Mouse (Mus musculus): ENCODE measurements around the gene 2310030G06Rik. TPM values are rescaled to one million over a fixed set of nuclear protein-coding genes. Genes with fewer than 3 reads are reported as not detected.

The 2310030G06Rik gene
- 2.2 and 3.5 TPM in 2 replicates for polyA plus RNA-seq (2016; fragmentation: Nextera tagmentation; extraction: Ambion mirVana)

DNA sequence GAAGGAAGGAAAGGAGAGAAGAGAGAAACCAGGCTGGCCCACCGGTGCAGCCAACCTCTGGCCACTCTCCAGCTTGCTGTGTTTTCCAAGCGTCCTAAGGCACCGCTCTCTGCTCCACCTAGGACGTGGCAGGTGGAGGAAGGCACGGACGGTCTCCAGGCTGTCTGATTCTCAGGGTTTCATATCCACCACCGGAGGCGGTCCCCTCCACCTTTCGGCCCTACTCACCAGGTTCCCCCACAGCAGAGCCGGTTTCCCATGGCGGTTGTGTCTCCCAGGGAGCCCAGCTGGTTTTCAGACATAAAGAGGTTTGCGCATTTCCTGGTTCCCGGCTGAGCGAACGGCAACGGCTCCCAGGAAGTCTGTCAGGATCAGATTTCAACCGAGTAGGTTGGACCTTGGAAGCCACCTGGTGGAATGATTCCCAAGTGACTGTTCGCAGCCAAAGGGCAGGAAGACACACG is at the start of gene 2310030G06Rik:
TSS of gene 2310030G06Rik (minus strand) at position 323 of the 464 bp plus-strand sequence.
- Histone ChIP-seq H3K4me2 (peak within 1 kb of the TSS; percentile 69), H3K27me3 (peaks cover 3% of the 10 kb centered on the region; the same call in 1 of the 2 replicates), H3K4me1 (replicated peaks) (peaks cover 10% of the 10 kb centered on the region), H3K36me3 (no peaks in the 10 kb centered on the region), H3K9me3 (no peaks in the 10 kb centered on the region), H3K4me3 (replicated peaks) (peak within 1 kb of the TSS; percentile 40), H3K9ac (replicated peaks) (peak within 1 kb of the TSS; percentile 53), H3K27ac (0 out of 2 replicates have a peak within 1 kb of the TSS, but pooled peaks have one; percentile 7)
- under 1% methylated on average over 19 of the region's 19 CpGs for WGBS
- no peak for ATAC-seq (ENCODE audit: insufficient number of reproducible peaks, insufficient read depth, low FRiP score, low TSS enrichment, low read depth)

DNA sequence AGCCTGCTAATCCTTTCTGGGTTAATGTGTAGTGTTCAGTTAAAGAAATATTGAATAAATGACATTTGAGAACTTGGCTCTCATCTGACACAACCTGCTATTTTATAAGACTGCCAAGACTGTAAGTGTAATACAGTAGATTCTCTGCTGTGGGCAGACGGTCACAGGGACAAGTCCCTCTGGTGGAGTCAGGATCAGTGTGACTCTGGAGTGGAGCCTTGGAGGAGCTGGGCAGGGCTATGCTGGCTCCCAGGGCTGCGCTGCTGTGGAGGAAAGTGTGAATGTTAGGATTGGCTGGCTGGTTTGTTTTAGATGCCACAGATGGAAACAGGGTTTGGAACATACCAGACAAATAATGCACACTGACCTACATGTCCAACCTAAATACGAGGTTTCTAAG is 48.9 kb upstream of the 2310030G06Rik start:
- H3K4me1 ChIP-seq (replicated peaks), result no peaks in the 10 kb centered on the region
- H3K27me3 ChIP-seq, result no peaks in the 10 kb centered on the region
- ATAC-seq (ENCODE audit: insufficient number of reproducible peaks, insufficient read depth, low FRiP score, low TSS enrichment, low read depth), result no peak
- no peak overlapping the region for H3K9ac ChIP-seq (replicated peaks)
- H3K4me3 ChIP-seq (replicated peaks), result no peak overlapping the region
- no peak overlapping the region for H3K4me2 ChIP-seq
- no peak overlapping the region for H3K27ac ChIP-seq
- no peaks in the 10 kb centered on the region for H3K9me3 ChIP-seq
- peaks cover 74% of the 10 kb centered on the region for H3K36me3 ChIP-seq
- WGBS, result 93% methylated on average over 3 of the region's 3 CpGs

- no peak for ATAC-seq (ENCODE audit: insufficient number of reproducible peaks, insufficient read depth, low FRiP score, low TSS enrichment, low read depth)
- 71% methylated on average over 2 of the region's 2 CpGs for WGBS
These were observed 35.8 kb upstream of the 2310030G06Rik start for GRCm38 (mm10) chr9:50782155-50782554.

DNA sequence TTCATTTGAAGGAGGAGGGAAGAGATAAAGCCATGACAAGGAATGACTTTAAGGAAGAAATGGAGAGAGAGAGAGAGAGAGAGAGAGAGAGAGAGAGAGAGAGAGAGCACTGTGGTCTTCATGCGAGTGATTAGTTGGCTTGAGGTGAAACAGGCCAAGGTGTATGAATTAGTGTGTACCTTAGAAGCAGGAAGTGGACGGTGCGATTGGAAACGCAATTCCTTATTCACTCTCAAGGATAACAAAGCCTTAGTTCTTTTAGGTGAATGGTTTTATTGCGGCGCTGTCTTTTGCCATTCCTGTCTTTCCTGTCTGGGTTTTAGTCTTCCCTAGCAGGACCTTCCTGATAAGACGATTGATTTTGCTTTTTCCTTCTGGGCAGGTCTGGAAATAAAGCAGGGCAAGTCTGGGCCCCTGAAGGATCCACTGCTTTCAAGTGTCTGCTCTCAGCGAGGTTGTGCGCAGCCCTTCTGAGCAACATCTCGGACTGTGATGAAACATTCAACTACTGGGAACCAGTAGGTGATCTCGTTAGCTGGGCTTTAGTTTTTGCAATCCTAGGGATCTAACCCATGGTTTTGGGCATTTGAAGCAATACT is 29.9 kb upstream of the 2310030G06Rik start:
- Histone ChIP-seq H3K9me3 (no peaks in the 10 kb centered on the region), H3K4me3 (replicated peaks) (peak overlapping the region; percentile 93), H3K27ac (no peak overlapping the region; the same call in 1 of the 2 replicates), H3K9ac (replicated peaks) (peak overlapping the region; percentile 90), H3K36me3 (peaks cover 30% of the 10 kb centered on the region), H3K4me2 (peak overlapping the region; percentile 69), H3K4me1 (replicated peaks) (peaks cover 11% of the 10 kb centered on the region), H3K27me3 (no peaks in the 10 kb centered on the region)
- no peak for ATAC-seq (ENCODE audit: insufficient number of reproducible peaks, insufficient read depth, low FRiP score, low TSS enrichment, low read depth)
- 52% methylated on average over 11 of the region's 11 CpGs for WGBS

More at GRCm38 (mm10) chr9:50782155-50782554, 35.8 kb upstream of the 2310030G06Rik start:
- H3K4me3 ChIP-seq (replicated peaks), result no peak overlapping the region
- H3K4me1 ChIP-seq (replicated peaks), result no peaks in the 10 kb centered on the region
- no peak overlapping the region for H3K9ac ChIP-seq (replicated peaks)
- peaks cover 85% of the 10 kb centered on the region for H3K36me3 ChIP-seq
- 0 out of 2 replicates have a peak, but pooled peaks cover 5% of the 10 kb centered on the region for H3K9me3 ChIP-seq
- no peak overlapping the region for H3K4me2 ChIP-seq
- no peaks in the 10 kb centered on the region for H3K27me3 ChIP-seq
- H3K27ac ChIP-seq, result no peak overlapping the region

DNA sequence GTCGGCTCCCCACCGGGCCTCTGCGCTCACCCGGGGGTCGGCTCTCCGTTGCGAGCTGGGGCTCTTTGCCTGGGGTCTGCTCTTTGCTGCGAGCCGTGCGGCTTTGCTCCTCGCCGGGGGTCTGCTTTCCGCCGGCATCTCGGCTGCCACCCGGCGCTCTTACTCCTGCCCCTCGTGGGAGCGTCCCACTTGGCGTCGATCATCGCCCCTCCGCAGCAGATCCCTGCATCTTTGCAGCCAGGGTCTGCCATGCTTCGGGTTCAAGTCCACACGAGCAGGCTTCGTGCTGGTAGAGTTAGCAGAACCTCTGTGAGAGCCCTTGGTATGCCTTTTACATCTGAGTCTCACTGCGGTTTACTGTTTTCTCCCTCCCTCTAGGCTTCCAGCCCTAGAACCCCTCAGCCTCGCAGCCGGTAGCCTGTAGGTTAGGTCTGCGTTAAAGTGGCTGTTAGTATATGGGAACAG is 29.4 kb upstream of the 2310030G06Rik start:
- no peaks in the 10 kb centered on the region for H3K9me3 ChIP-seq
- H3K4me3 ChIP-seq (replicated peaks), result peak overlapping the region; percentile 93
- peak overlapping the region; percentile 90 for H3K9ac ChIP-seq (replicated peaks)
- ATAC-seq (ENCODE audit: insufficient number of reproducible peaks, insufficient read depth, low FRiP score, low TSS enrichment, low read depth), result peak; percentile 66
- peak overlapping the region; percentile 69 for H3K4me2 ChIP-seq
- no peaks in the 10 kb centered on the region for H3K27me3 ChIP-seq
- H3K27ac ChIP-seq, result peak overlapping the region; percentile 91
- H3K36me3 ChIP-seq, result peaks cover 24% of the 10 kb centered on the region
- peaks cover 11% of the 10 kb centered on the region for H3K4me1 ChIP-seq (replicated peaks)
- under 1% methylated on average over 30 of the region's 30 CpGs for WGBS

DNA sequence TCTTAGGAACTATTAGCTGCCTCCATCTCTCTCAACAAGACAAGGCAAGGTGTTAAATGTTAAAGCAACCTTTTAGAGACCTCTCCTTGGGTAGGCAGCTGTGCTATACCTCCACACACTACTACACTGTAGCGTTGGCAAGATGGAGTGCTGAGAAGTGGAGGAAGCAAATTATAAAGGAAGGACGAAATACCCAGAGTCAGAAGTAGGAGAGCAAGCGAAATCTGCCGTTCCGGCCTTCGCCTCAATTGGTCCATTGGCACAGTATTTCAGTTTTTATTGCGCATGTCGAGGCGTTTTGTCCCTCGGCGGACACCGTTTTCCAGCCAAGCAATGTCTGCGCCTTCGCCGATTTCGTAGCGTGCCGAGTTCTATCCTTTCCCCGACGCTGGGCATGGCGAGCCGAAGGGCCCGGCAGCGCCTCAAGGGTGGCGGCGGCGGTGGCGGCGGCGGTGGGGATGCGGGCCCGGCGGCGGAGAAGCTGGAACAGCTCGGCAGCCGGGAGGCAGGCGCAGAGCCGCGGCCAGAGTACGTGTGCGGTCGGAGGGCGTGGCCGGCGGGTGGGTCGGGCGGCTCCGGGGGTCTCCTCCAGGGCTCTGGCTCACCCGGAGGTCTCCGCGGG is 28.8 kb upstream of the 2310030G06Rik start, which contains the start of the genes Alg9 and 1110032A03Rik:
TSS of gene Alg9 (plus strand) at position 29 of the 622 bp plus-strand sequence.
TSS of gene 1110032A03Rik (minus strand) at position 530 of the 622 bp plus-strand sequence.
- Histone ChIP-seq H3K36me3 (peaks cover 18% of the 10 kb centered on the region), H3K4me1 (replicated peaks) (peaks cover 11% of the 10 kb centered on the region), H3K4me2 (peak within 1 kb of the TSS; percentile 69), H3K9me3 (no peaks in the 10 kb centered on the region), H3K27ac (peak within 1 kb of the TSS; percentile 91), H3K27me3 (no peaks in the 10 kb centered on the region), H3K9ac (replicated peaks) (peak within 1 kb of the TSS; percentile 90), H3K4me3 (replicated peaks) (peak within 1 kb of the TSS; percentile 93)
- under 1% methylated on average over 49 of the region's 51 CpGs for WGBS
- ATAC-seq (ENCODE audit: insufficient number of reproducible peaks, insufficient read depth, low FRiP score, low TSS enrichment, low read depth), result peak; percentile 72; the same call in 1 of the 2 replicates

GRCm38 (mm10) chr9:50774026-50774462 is 27.7 kb upstream of the 2310030G06Rik start:
- Histone ChIP-seq H3K36me3 (peaks cover 8% of the 10 kb centered on the region), H3K4me3 (replicated peaks) (peak overlapping the region; percentile 93; the same call in 1 of the 2 replicates), H3K9ac (replicated peaks) (0 out of 2 replicates have a peak overlapping the region, but pooled peaks have one; percentile 90), H3K9me3 (no peaks in the 10 kb centered on the region), H3K4me2 (peak overlapping the region; percentile 69), H3K27ac (no peak overlapping the region), H3K4me1 (replicated peaks) (peaks cover 13% of the 10 kb centered on the region), H3K27me3 (no peaks in the 10 kb centered on the region)
- no peak for ATAC-seq (ENCODE audit: insufficient number of reproducible peaks, insufficient read depth, low FRiP score, low TSS enrichment, low read depth)
- 65% methylated on average over 4 of the region's 4 CpGs for WGBS

DNA sequence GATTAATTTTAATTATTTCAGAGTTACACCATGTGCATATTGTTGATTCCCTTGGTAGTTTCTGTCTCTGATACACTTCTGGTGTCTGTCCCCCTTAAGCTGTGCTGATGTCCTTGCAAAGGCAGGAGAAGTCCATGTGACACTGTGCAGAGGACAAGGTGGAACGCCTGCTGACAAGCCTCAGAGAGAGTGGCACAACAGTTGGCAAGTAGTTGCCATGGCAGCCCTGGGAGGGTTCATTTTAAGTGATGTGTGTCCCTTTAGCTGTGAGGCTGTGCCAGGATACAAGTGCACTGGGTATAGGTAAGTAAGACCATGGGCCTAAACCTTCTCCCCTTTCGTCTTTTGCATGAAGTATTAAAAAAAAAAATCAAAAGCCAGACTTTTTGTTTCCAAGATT is 23.7 kb upstream of the 2310030G06Rik start:
- 79% methylated on average over 2 of the region's 2 CpGs for WGBS
- H3K27me3 ChIP-seq, result no peaks in the 10 kb centered on the region

DNA sequence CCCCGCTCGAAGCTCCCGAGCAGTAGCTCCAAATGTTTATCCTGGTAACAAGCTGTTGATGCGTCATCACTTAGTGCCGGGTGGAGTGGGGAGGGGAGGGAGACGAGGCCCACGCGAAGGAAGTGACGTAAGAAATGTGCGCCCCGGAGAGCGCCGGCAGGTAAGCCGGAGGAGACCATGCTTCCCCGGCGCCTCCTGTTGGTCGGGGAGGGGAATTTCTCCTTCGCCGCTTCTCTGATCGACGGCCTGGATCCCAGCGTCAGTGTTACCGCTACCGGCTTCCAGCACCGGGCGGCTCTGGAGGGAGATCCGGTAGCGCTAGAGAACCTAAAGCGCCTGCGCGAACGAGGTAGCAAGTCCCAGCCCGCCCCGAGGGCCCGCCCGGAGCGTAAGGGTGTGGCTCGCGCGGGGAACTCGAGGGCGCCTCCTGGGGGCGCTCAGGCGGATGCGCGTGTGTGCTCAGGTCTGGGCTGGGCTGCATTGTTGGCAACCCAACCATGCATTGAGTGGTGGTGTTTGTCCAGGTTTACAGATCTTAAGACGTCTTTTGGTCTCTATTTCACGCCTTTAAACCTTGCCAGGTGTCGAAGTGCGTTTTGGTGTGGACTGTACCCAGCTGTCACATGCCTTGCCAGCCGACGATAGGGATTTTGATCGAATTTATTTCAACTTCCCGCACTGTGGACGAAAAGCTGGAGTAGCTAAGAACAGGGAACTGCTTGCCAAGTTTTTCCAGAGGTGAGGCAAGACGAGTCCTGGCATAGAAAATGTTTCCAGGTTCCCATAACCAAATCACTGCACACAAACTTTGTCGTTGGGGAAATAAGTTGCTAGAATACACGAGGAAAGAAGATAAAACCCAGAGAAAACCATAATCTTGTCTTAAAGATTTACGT is 22.0 kb upstream of the 2310030G06Rik start, which contains the start of gene Fdxacb1:
TSS of gene Fdxacb1 (plus strand) at position 130 of the 896 bp plus-strand sequence.
- peak within 1 kb of the TSS; percentile 68 for H3K4me2 ChIP-seq
- peak within 1 kb of the TSS; percentile 67 for H3K9ac ChIP-seq (replicated peaks)
- no peaks in the 10 kb centered on the region for H3K9me3 ChIP-seq
- peaks cover 8% of the 10 kb centered on the region for H3K4me1 ChIP-seq (replicated peaks)
- no peaks in the 10 kb centered on the region for H3K27me3 ChIP-seq
- 5% methylated on average over 59 of the region's 59 CpGs for WGBS
- no peaks in the 10 kb centered on the region; the same call in 1 of the 2 replicates for H3K36me3 ChIP-seq
- ATAC-seq (ENCODE audit: insufficient number of reproducible peaks, insufficient read depth, low FRiP score, low TSS enrichment, low read depth), result peak; percentile 98
- H3K27ac ChIP-seq, result peak within 1 kb of the TSS; percentile 88
- H3K4me3 ChIP-seq (replicated peaks), result peak within 1 kb of the TSS; percentile 64

More for the DNA sequence above, 23.7 kb upstream of the 2310030G06Rik start:
- Histone ChIP-seq H3K9ac (replicated peaks) (no peak overlapping the region), H3K36me3 (no peaks in the 10 kb centered on the region; the same call in 1 of the 2 replicates), H3K27ac (no peak overlapping the region), H3K4me3 (replicated peaks) (no peak overlapping the region), H3K4me2 (no peak overlapping the region), H3K4me1 (replicated peaks) (peaks cover 12% of the 10 kb centered on the region), H3K9me3 (no peaks in the 10 kb centered on the region)
- ATAC-seq (ENCODE audit: insufficient number of reproducible peaks, insufficient read depth, low FRiP score, low TSS enrichment, low read depth), result no peak

DNA sequence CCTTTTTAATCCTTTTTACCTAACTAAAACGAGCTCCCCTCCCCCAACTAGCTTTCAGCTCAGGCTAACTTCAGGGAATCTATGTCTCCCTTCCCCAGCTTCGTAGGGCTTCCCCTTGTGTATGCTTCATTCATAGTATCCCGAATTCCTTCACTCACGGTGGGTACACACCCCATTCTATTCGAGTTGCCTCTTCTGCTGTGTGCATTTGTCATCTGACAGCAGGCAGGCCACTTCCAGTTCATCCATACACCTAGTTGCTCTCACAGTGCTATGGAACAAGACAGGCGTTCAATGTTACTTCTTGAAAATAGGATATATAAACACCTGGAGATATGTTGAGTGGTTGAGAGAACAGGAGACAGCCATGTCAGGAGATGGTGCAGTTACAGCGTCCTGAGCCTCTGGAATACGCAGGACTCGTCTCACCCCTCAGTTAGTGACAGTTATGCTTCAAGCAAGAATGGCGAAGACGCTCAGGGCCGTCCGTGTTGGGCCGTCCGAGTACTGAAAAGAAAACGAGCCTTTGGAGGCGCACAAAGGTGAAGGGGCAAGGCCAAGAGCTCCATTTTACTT is 21.3 kb upstream of the 2310030G06Rik start:
- ATAC-seq (ENCODE audit: insufficient number of reproducible peaks, insufficient read depth, low FRiP score, low TSS enrichment, low read depth), result no peak; the same call in 1 of the 2 replicates
- Histone ChIP-seq H3K9me3 (no peaks in the 10 kb centered on the region), H3K4me2 (peak overlapping the region; percentile 68), H3K9ac (replicated peaks) (peak overlapping the region; percentile 67), H3K4me3 (replicated peaks) (peak overlapping the region; percentile 64), H3K27ac (0 out of 2 replicates have a peak overlapping the region, but pooled peaks have one; percentile 59), H3K27me3 (no peaks in the 10 kb centered on the region), H3K36me3 (no peaks in the 10 kb centered on the region; the same call in 1 of the 2 replicates), H3K4me1 (replicated peaks) (peaks cover 8% of the 10 kb centered on the region)
- 8% methylated on average over 17 of the region's 17 CpGs for WGBS
